Mouse (Mus musculus) liver, adult 2 months (tissue): Measurements from ENCODE around the gene Slc16a3.

Source experiments
- CTCF ChIP-seq: fragments of 200-500 bp; IDR thresholded peaks from 2 replicates; pipeline ENCODE4 v1.5.1; 2011; ENCODE audit warnings: low read depth, low read length, control low read depth
- POLR2A ChIP-seq: fragments of 200-500 bp; IDR thresholded peaks from 2 replicates; pipeline ENCODE4 v1.6.1; 2011; ENCODE audit warnings: low read length, control low read depth; ENCODE audit not compliant: insufficient read depth; ENCODE audit errors: extremely low read depth

GRCm38 (mm10) chr11:120962909-120963308 lies 14.6 kb downstream of the Slc16a3 start:
- TF ChIP-seq CTCF (no peak), POLR2A (no peak)
